Mouse (Mus musculus) mouse embryonic stem cell (cell line): ENCODE data around the gene Zfp366.

Source experiments
- in situ Hi-C, 2 experiments: fragments of 300-500 bp; cut with MboI; formaldehyde crosslinking; loops; 1 replicate in 1 of 2; 3 replicates in 1 of 2; pipeline ENCODE4 v1.14.3; 2019 to 2020; ENCODE audit warnings: low sequenced_read_pairs in 2 of 2, low pct_unique_long_range_greater_than_20kb in 1 of 2, mixed read lengths in 1 of 2; ENCODE audit not compliant: unreplicated experiment in 1 of 2

Zfp366 gene

GRCm38 (mm10) chr13:99183257-99183895 lies 1.2 kb upstream of the Zfp366 start:
- in situ Hi-C loops = no loop called here

GRCm38 (mm10) chr13:99185573-99185972 lies 950 bp downstream of the Zfp366 start:
- in situ Hi-C loops = no loop called here

- in situ Hi-C loops = no loop called here
These were observed 1.7 kb downstream of the Zfp366 start for GRCm38 (mm10) chr13:99186138-99186853.

GRCm38 (mm10) chr13:99186859-99187258 lies 2.2 kb downstream of the Zfp366 start:
- in situ Hi-C loops = no loop called here

GRCm38 (mm10) chr13:99187456-99187855 lies 2.8 kb downstream of the Zfp366 start:
- in situ Hi-C loops = no loop called here

GRCm38 (mm10) chr13:99188625-99189024 lies 4.0 kb downstream of the Zfp366 start:
- in situ Hi-C loops = no loop called here

- in situ Hi-C loops = no loop called here
These were observed 5.0 kb downstream of the Zfp366 start for GRCm38 (mm10) chr13:99189671-99190070.

GRCm38 (mm10) chr13:99190466-99190865 lies 5.8 kb downstream of the Zfp366 start:
- in situ Hi-C loops = no loop called here

- in situ Hi-C loops = no loop called here
These were observed 6.4 kb downstream of the Zfp366 start for GRCm38 (mm10) chr13:99191063-99191462.

- in situ Hi-C loops = no loop called here
These were observed 11.7 kb downstream of the Zfp366 start for GRCm38 (mm10) chr13:99196314-99196713.

GRCm38 (mm10) chr13:99196865-99197264 lies 12.2 kb downstream of the Zfp366 start:
- in situ Hi-C loops = no loop called here

GRCm38 (mm10) chr13:99201647-99202574 lies 17.3 kb downstream of the Zfp366 start:
- in situ Hi-C loops = no loop called here

- in situ Hi-C loops = no loop called here
These were observed 22.6 kb downstream of the Zfp366 start for GRCm38 (mm10) chr13:99207214-99207613.

GRCm38 (mm10) chr13:99209859-99210258 lies 25.2 kb downstream of the Zfp366 start:
- in situ Hi-C loops = no loop called here

GRCm38 (mm10) chr13:99210837-99211236 lies 26.2 kb downstream of the Zfp366 start:
- in situ Hi-C loops = no loop called here

GRCm38 (mm10) chr13:99212976-99213375 lies 28.4 kb downstream of the Zfp366 start:
- in situ Hi-C loops = no loop called here

- in situ Hi-C loops = no loop called here
These were observed 31.4 kb downstream of the Zfp366 start for GRCm38 (mm10) chr13:99216005-99216404.

- in situ Hi-C loops = no loop called here
These were observed 33.4 kb downstream of the Zfp366 start for GRCm38 (mm10) chr13:99217984-99218383.

- in situ Hi-C loops = no loop called here
These were observed 35.0 kb downstream of the Zfp366 start for GRCm38 (mm10) chr13:99219586-99219985.
